Mouse (Mus musculus) kidney, postnatal 25 days (tissue): ENCODE data around the gene Npy5r.

Source experiments
- DNase-seq, 2 experiments: peaks; one replicate each; pipeline ENCODE4 v3.0.0; 2021; ENCODE audit warnings: mixed read lengths in 2 of 2

The Npy5r gene

GRCm38 (mm10) chr8:66687511-66688329 is at the start of gene Npy5r:
Gene Npy5r (minus strand): TSS chr8:66688128.
- no peak for DNase-seq

GRCm38 (mm10) chr8:66731957-66732356 is 44.0 kb upstream of the Npy5r start:
- DNase-seq: no peak

- DNase-seq: no peak
These were observed 41.5 kb upstream of the Npy5r start for GRCm38 (mm10) chr8:66729446-66729845.

GRCm38 (mm10) chr8:66722835-66723234 is 34.9 kb upstream of the Npy5r start:
- DNase-seq: no peak

GRCm38 (mm10) chr8:66714324-66714975 is 26.5 kb upstream of the Npy5r start:
- no peak for DNase-seq

GRCm38 (mm10) chr8:66698782-66699181 is 10.9 kb upstream of the Npy5r start:
- DNase-seq: no peak

- DNase-seq: no peak
These were observed 10.1 kb upstream of the Npy5r start for GRCm38 (mm10) chr8:66698011-66698410.

GRCm38 (mm10) chr8:66696970-66697843 is 9.3 kb upstream of the Npy5r start, which contains the start of gene Npy1r:
Gene Npy1r (plus strand): TSS chr8:66697192.
- DNase-seq: peak in 1 of 2 experiments; percentile 50

GRCm38 (mm10) chr8:66690402-66690801 is 2.5 kb upstream of the Npy5r start:
- DNase-seq: no peak

GRCm38 (mm10) chr8:66688799-66689198 is 871 bp upstream of the Npy5r start:
- no peak for DNase-seq

- DNase-seq: no peak
These were observed 467 bp upstream of the Npy5r start for GRCm38 (mm10) chr8:66688395-66688794.

- DNase-seq: no peak
These were observed 6.7 kb downstream of the Npy5r start for GRCm38 (mm10) chr8:66681261-66681660.

- no peak for DNase-seq
These were observed 57.2 kb downstream of the Npy5r start for GRCm38 (mm10) chr8:66630721-66631120.
